Mouse (Mus musculus): ENCODE measurements around the gene Ptafr. TPM values are rescaled to one million over a fixed set of nuclear protein-coding genes. Genes with fewer than 3 reads are reported as not detected.

The Ptafr gene
- polyA plus RNA-seq (2011; ENCODE audit: insufficient read depth, insufficient read length, low read depth, missing spikeins) = 0.22 and 0.30 TPM in 2 replicates

- Histone ChIP-seq H3K27ac (ENCODE audit: insufficient read depth, low read length) (no peak within 1 kb of the TSS), H3K36me3 (ENCODE audit: control insufficient read depth, insufficient read depth, low read length, poor library complexity, severe bottlenecking) (no peaks in the 10 kb centered on the region), H3K9ac (ENCODE audit: low read depth, poor library complexity, severe bottlenecking) (no peak within 1 kb of the TSS), H3K4me1 (ENCODE audit: control insufficient read depth, insufficient read depth, low read length) (no peaks in the 10 kb centered on the region), H3K4me3 (ENCODE audit: low read depth, low read length) (no peak within 1 kb of the TSS), H3K27me3 (ENCODE audit: control insufficient read depth, insufficient read depth, low read length, poor library complexity, severe bottlenecking) (no peaks in the 10 kb centered on the region), H3K9me3 (replicated peaks; ENCODE audit: control insufficient read depth, insufficient read depth, low read length, poor library complexity, severe bottlenecking) (no peaks in the 10 kb centered on the region)
- TF ChIP-seq POLR2A (IDR thresholded peaks at IDR 0.05; ENCODE audit: insufficient read depth, low read length) (no peak), CTCF (IDR thresholded peaks at IDR 0.05; ENCODE audit: low read depth, low read length) (no peak), EP300 (IDR thresholded peaks at IDR 0.05; ENCODE audit: insufficient read depth, low read depth, low read length) (no peak)
Measured at GRCm38 (mm10) chr4:132563965-132564364, at the start of gene Ptafr. Gene Ptafr, plus strand, starts transcription at chr4:132564067.

- TF ChIP-seq CTCF (IDR thresholded peaks at IDR 0.05; ENCODE audit: low read depth, low read length) (peak; percentile 79), POLR2A (IDR thresholded peaks at IDR 0.05; ENCODE audit: insufficient read depth, low read length) (no peak)
- peak overlapping the region; percentile 96 for H3K9ac ChIP-seq (ENCODE audit: low read depth, poor library complexity, severe bottlenecking)
- H3K36me3 ChIP-seq (ENCODE audit: control insufficient read depth, insufficient read depth, low read length, poor library complexity, severe bottlenecking) = no peaks in the 10 kb centered on the region
- no peaks in the 10 kb centered on the region for H3K9me3 ChIP-seq (replicated peaks; ENCODE audit: control insufficient read depth, insufficient read depth, low read length, poor library complexity, severe bottlenecking)
- peak overlapping the region; percentile 93 for H3K4me3 ChIP-seq (ENCODE audit: low read depth, low read length)
- H3K4me1 ChIP-seq (ENCODE audit: control insufficient read depth, insufficient read depth, low read length) = no peaks in the 10 kb centered on the region
- H3K27ac ChIP-seq (ENCODE audit: insufficient read depth, low read length) = peak overlapping the region; percentile 92
- H3K27me3 ChIP-seq (ENCODE audit: control insufficient read depth, insufficient read depth, low read length, poor library complexity, severe bottlenecking) = no peaks in the 10 kb centered on the region
Measured at GRCm38 (mm10) chr4:132514555-132515135, 49.2 kb upstream of the Ptafr start.

- no peaks in the 10 kb centered on the region for H3K4me1 ChIP-seq (ENCODE audit: control insufficient read depth, insufficient read depth, low read length)
- peak overlapping the region; percentile 98 for H3K27ac ChIP-seq (ENCODE audit: insufficient read depth, low read length)
- H3K4me3 ChIP-seq (ENCODE audit: low read depth, low read length) = peak overlapping the region; percentile 93
- TF ChIP-seq EP300 (IDR thresholded peaks at IDR 0.05; ENCODE audit: insufficient read depth, low read depth, low read length) (peak; percentile 51; the same call in 1 of the 2 replicates), POLR2A (IDR thresholded peaks at IDR 0.05; ENCODE audit: insufficient read depth, low read length) (peak; percentile 93), CTCF (IDR thresholded peaks at IDR 0.05; ENCODE audit: low read depth, low read length) (no peak)
- no peaks in the 10 kb centered on the region for H3K36me3 ChIP-seq (ENCODE audit: control insufficient read depth, insufficient read depth, low read length, poor library complexity, severe bottlenecking)
- peak overlapping the region; percentile 96 for H3K9ac ChIP-seq (ENCODE audit: low read depth, poor library complexity, severe bottlenecking)
- H3K27me3 ChIP-seq (ENCODE audit: control insufficient read depth, insufficient read depth, low read length, poor library complexity, severe bottlenecking) = no peaks in the 10 kb centered on the region
- H3K9me3 ChIP-seq (replicated peaks; ENCODE audit: control insufficient read depth, insufficient read depth, low read length, poor library complexity, severe bottlenecking) = no peaks in the 10 kb centered on the region
Measured at GRCm38 (mm10) chr4:132515369-132516155, 48.3 kb upstream of the Ptafr start.

- Histone ChIP-seq H3K4me1 (ENCODE audit: control insufficient read depth, insufficient read depth, low read length) (no peaks in the 10 kb centered on the region), H3K27ac (ENCODE audit: insufficient read depth, low read length) (peak overlapping the region; percentile 88; the same call in 1 of the 2 replicates), H3K9ac (ENCODE audit: low read depth, poor library complexity, severe bottlenecking) (no peak overlapping the region), H3K9me3 (replicated peaks; ENCODE audit: control insufficient read depth, insufficient read depth, low read length, poor library complexity, severe bottlenecking) (no peaks in the 10 kb centered on the region), H3K36me3 (ENCODE audit: control insufficient read depth, insufficient read depth, low read length, poor library complexity, severe bottlenecking) (no peaks in the 10 kb centered on the region), H3K4me3 (ENCODE audit: low read depth, low read length) (no peak overlapping the region), H3K27me3 (ENCODE audit: control insufficient read depth, insufficient read depth, low read length, poor library complexity, severe bottlenecking) (no peaks in the 10 kb centered on the region)
- no peak for TF ChIP-seq POLR2A (IDR thresholded peaks at IDR 0.05; ENCODE audit: insufficient read depth, low read length)
- TF ChIP-seq EP300 (IDR thresholded peaks at IDR 0.05; ENCODE audit: insufficient read depth, low read depth, low read length) = no peak
- no peak for TF ChIP-seq CTCF (IDR thresholded peaks at IDR 0.05; ENCODE audit: low read depth, low read length)
Measured at GRCm38 (mm10) chr4:132518066-132518465, 45.8 kb upstream of the Ptafr start.

GRCm38 (mm10) chr4:132519188-132519587 is 44.7 kb upstream of the Ptafr start:
- Histone ChIP-seq H3K27ac (ENCODE audit: insufficient read depth, low read length) (no peak overlapping the region), H3K36me3 (ENCODE audit: control insufficient read depth, insufficient read depth, low read length, poor library complexity, severe bottlenecking) (no peaks in the 10 kb centered on the region), H3K4me3 (ENCODE audit: low read depth, low read length) (no peak overlapping the region), H3K27me3 (ENCODE audit: control insufficient read depth, insufficient read depth, low read length, poor library complexity, severe bottlenecking) (no peaks in the 10 kb centered on the region), H3K4me1 (ENCODE audit: control insufficient read depth, insufficient read depth, low read length) (no peaks in the 10 kb centered on the region), H3K9me3 (replicated peaks; ENCODE audit: control insufficient read depth, insufficient read depth, low read length, poor library complexity, severe bottlenecking) (no peaks in the 10 kb centered on the region), H3K9ac (ENCODE audit: low read depth, poor library complexity, severe bottlenecking) (no peak overlapping the region)
- TF ChIP-seq POLR2A (IDR thresholded peaks at IDR 0.05; ENCODE audit: insufficient read depth, low read length) (no peak), EP300 (IDR thresholded peaks at IDR 0.05; ENCODE audit: insufficient read depth, low read depth, low read length) (no peak), CTCF (IDR thresholded peaks at IDR 0.05; ENCODE audit: low read depth, low read length) (no peak)

- Histone ChIP-seq H3K9me3 (replicated peaks; ENCODE audit: control insufficient read depth, insufficient read depth, low read length, poor library complexity, severe bottlenecking) (no peaks in the 10 kb centered on the region), H3K36me3 (ENCODE audit: control insufficient read depth, insufficient read depth, low read length, poor library complexity, severe bottlenecking) (no peaks in the 10 kb centered on the region), H3K27me3 (ENCODE audit: control insufficient read depth, insufficient read depth, low read length, poor library complexity, severe bottlenecking) (no peaks in the 10 kb centered on the region), H3K4me1 (ENCODE audit: control insufficient read depth, insufficient read depth, low read length) (no peaks in the 10 kb centered on the region), H3K4me3 (ENCODE audit: low read depth, low read length) (peak overlapping the region; percentile 35; the same call in 1 of the 2 replicates), H3K9ac (ENCODE audit: low read depth, poor library complexity, severe bottlenecking) (peak overlapping the region; percentile 23), H3K27ac (ENCODE audit: insufficient read depth, low read length) (peak overlapping the region; percentile 99)
- TF ChIP-seq EP300 (IDR thresholded peaks at IDR 0.05; ENCODE audit: insufficient read depth, low read depth, low read length) = 0 out of 2 replicates have a peak, but pooled peaks have one; percentile 32
- no peak for TF ChIP-seq CTCF (IDR thresholded peaks at IDR 0.05; ENCODE audit: low read depth, low read length)
- TF ChIP-seq POLR2A (IDR thresholded peaks at IDR 0.05; ENCODE audit: insufficient read depth, low read length) = peak; percentile 13
Measured at GRCm38 (mm10) chr4:132524321-132524741, 39.5 kb upstream of the Ptafr start.
